Mouse (Mus musculus) WW6 (cell line): ENCODE measurements at regions not wholly inside any gene's neighbourhood (a gene's known extent, or its start where the extent isn't known, plus 50 kb on each side); places are given as distances from the start of the nearest gene placed in this dataset.

Source experiments
- DNase-seq: peaks from one replicate; pipeline ENCODE4 v3.0.0-alpha.2; 2013; ENCODE audit warnings: low read depth, low spot score

- no peak for DNase-seq
These were observed 608.9 kb downstream of the Lmo4 start for GRCm38 (mm10) chr3:143596011-143596683.

GRCm38 (mm10) chr3:143595081-143595480, 609.9 kb downstream of the Lmo4 start:
- no peak for DNase-seq

GRCm38 (mm10) chr3:143594676-143595075, 610.3 kb downstream of the Lmo4 start:
- DNase-seq, result no peak

GRCm38 (mm10) chr3:143586653-143587052, 618.4 kb downstream of the Lmo4 start:
- no peak for DNase-seq

GRCm38 (mm10) chr3:143584692-143585603, 620.1 kb downstream of the Lmo4 start:
- no peak for DNase-seq

GRCm38 (mm10) chr3:143576338-143577007, 628.5 kb downstream of the Lmo4 start:
- DNase-seq, result no peak

- no peak for DNase-seq
These were observed 629.3 kb downstream of the Lmo4 start for GRCm38 (mm10) chr3:143575737-143576136.

- no peak for DNase-seq
These were observed 630.8 kb downstream of the Lmo4 start for GRCm38 (mm10) chr3:143574035-143574864.

- DNase-seq, result no peak
These were observed 635.1 kb downstream of the Lmo4 start for GRCm38 (mm10) chr3:143569930-143570329.

- no peak for DNase-seq
These were observed 640.0 kb downstream of the Lmo4 start for GRCm38 (mm10) chr3:143565067-143565466.

- DNase-seq, result no peak
These were observed 661.0 kb upstream of the Pkn2 start for GRCm38 (mm10) chr3:143542811-143543210.

GRCm38 (mm10) chr3:143527982-143528381, 646.2 kb upstream of the Pkn2 start:
- DNase-seq, result no peak

GRCm38 (mm10) chr3:143527274-143527673, 645.5 kb upstream of the Pkn2 start:
- DNase-seq, result no peak

GRCm38 (mm10) chr3:143512517-143513249, 630.9 kb upstream of the Pkn2 start:
- DNase-seq, result no peak

- DNase-seq, result no peak
These were observed 627.7 kb upstream of the Pkn2 start for GRCm38 (mm10) chr3:143509531-143509930.

- no peak for DNase-seq
These were observed 626.5 kb upstream of the Pkn2 start for GRCm38 (mm10) chr3:143508280-143508679.

GRCm38 (mm10) chr3:143501017-143501416, 619.2 kb upstream of the Pkn2 start:
- DNase-seq, result no peak

GRCm38 (mm10) chr3:143495389-143495788, 613.6 kb upstream of the Pkn2 start:
- DNase-seq, result no peak

GRCm38 (mm10) chr3:143477916-143478610, 596.3 kb upstream of the Pkn2 start:
- DNase-seq, result no peak

GRCm38 (mm10) chr3:143475461-143475860, 593.7 kb upstream of the Pkn2 start:
- DNase-seq, result no peak
